Mouse (Mus musculus): Measurements from ENCODE around the gene Hivep2. TPM values are rescaled to one million over a fixed set of nuclear protein-coding genes. Genes with fewer than 3 reads are reported as not detected.
A peak's percentile ranks its signal among the peaks of the same experiment; 100 is the strongest.

Gene Hivep2
- 0.34 TPM in 1 of 2 replicates, not detected in the other for total RNA-seq (2014; fragmentation: Nextera tagmentation)
- total RNA-seq (2017): 0.16 and 0.29 TPM in 2 replicates
- not detected in 2 replicates for polyA plus RNA-seq (2012)

GRCm38 (mm10) chr10:13965974-13966829 is at the start of gene Hivep2:
Gene Hivep2, plus strand, starts transcription at chr10:13966075.
- ATAC-seq (ENCODE audit: extremely low read depth, insufficient number of reproducible peaks, low FRiP score, poor library complexity, severe bottlenecking) (no peak), DNase-seq (ENCODE audit: low spot score) (no peak)
- H3K4me3 ChIP-seq (ENCODE audit: low read depth, low read length): peak within 1 kb of the TSS; percentile 47; the same call in 1 of the 2 replicates
- peaks cover 3% of the 10 kb centered on the region; the same call in 1 of the 2 replicates for H3K4me1 ChIP-seq (ENCODE audit: insufficient read depth, low read depth, low read length)
- H3K9me3 ChIP-seq (replicated peaks): peaks cover 8% of the 10 kb centered on the region
- peaks cover 38% of the 10 kb centered on the region for H3K27me3 ChIP-seq (ENCODE audit: insufficient read depth, low read length)
- no peaks in the 10 kb centered on the region for H3K36me3 ChIP-seq (replicated peaks)
- TF ChIP-seq CTCF (IDR thresholded peaks at IDR 0.05; ENCODE audit: low read depth, low read length) (no peak), GATA1 (IDR thresholded peaks at IDR 0.05; ENCODE audit: borderline replicate concordance, low read length) (no peak), TAL1 (conservative IDR thresholded peaks at IDR 0.05; ENCODE audit: low read depth, low read length) (no peak), GATA2 (IDR thresholded peaks at IDR 0.05; ENCODE audit: borderline replicate concordance, low read depth, low read length) (no peak), POLR2AphosphoS5 (IDR thresholded peaks at IDR 0.05; ENCODE audit: insufficient replicate concordance, low read depth, low read length) (no peak)

GRCm38 (mm10) chr10:13916645-13917342 is 49.1 kb upstream of the Hivep2 start:
- TF ChIP-seq CTCF (IDR thresholded peaks at IDR 0.05; ENCODE audit: low read depth, low read length) (no peak), POLR2AphosphoS5 (IDR thresholded peaks at IDR 0.05; ENCODE audit: insufficient replicate concordance, low read depth, low read length) (no peak), GATA2 (IDR thresholded peaks at IDR 0.05; ENCODE audit: borderline replicate concordance, low read depth, low read length) (no peak), TAL1 (conservative IDR thresholded peaks at IDR 0.05; ENCODE audit: low read depth, low read length) (no peak), GATA1 (IDR thresholded peaks at IDR 0.05; ENCODE audit: borderline replicate concordance, low read length) (no peak)
- no peaks in the 10 kb centered on the region for H3K9me3 ChIP-seq (replicated peaks)
- DNase-seq (ENCODE audit: low spot score): no peak
- no peaks in the 10 kb centered on the region for H3K4me1 ChIP-seq (ENCODE audit: insufficient read depth, low read depth, low read length)
- no peak overlapping the region for H3K4me3 ChIP-seq (ENCODE audit: low read depth, low read length)
- H3K27me3 ChIP-seq (ENCODE audit: insufficient read depth, low read length): no peaks in the 10 kb centered on the region
- no peaks in the 10 kb centered on the region for H3K36me3 ChIP-seq (replicated peaks)
- no peak for ATAC-seq (ENCODE audit: extremely low read depth, insufficient number of reproducible peaks, low FRiP score, poor library complexity, severe bottlenecking)

GRCm38 (mm10) chr10:13921641-13922385 is 44.1 kb upstream of the Hivep2 start:
- no peaks in the 10 kb centered on the region for H3K36me3 ChIP-seq (replicated peaks)
- no peaks in the 10 kb centered on the region for H3K9me3 ChIP-seq (replicated peaks)
- H3K4me3 ChIP-seq (ENCODE audit: low read depth, low read length): no peak overlapping the region
- no peak for DNase-seq (ENCODE audit: low spot score)
- H3K27me3 ChIP-seq (ENCODE audit: insufficient read depth, low read length): no peaks in the 10 kb centered on the region
- no peak for TF ChIP-seq POLR2AphosphoS5 (IDR thresholded peaks at IDR 0.05; ENCODE audit: insufficient replicate concordance, low read depth, low read length)
- no peak for TF ChIP-seq TAL1 (conservative IDR thresholded peaks at IDR 0.05; ENCODE audit: low read depth, low read length)
- TF ChIP-seq GATA2 (IDR thresholded peaks at IDR 0.05; ENCODE audit: borderline replicate concordance, low read depth, low read length): no peak
- TF ChIP-seq GATA1 (IDR thresholded peaks at IDR 0.05; ENCODE audit: borderline replicate concordance, low read length): no peak
- TF ChIP-seq CTCF (IDR thresholded peaks at IDR 0.05; ENCODE audit: low read depth, low read length): no peak
- no peak for ATAC-seq (ENCODE audit: extremely low read depth, insufficient number of reproducible peaks, low FRiP score, poor library complexity, severe bottlenecking)
- no peaks in the 10 kb centered on the region for H3K4me1 ChIP-seq (ENCODE audit: insufficient read depth, low read depth, low read length)

GRCm38 (mm10) chr10:13929306-13929705 is 36.6 kb upstream of the Hivep2 start:
- H3K9me3 ChIP-seq (replicated peaks): no peaks in the 10 kb centered on the region
- no peaks in the 10 kb centered on the region for H3K27me3 ChIP-seq (ENCODE audit: insufficient read depth, low read length)
- TF ChIP-seq POLR2AphosphoS5 (IDR thresholded peaks at IDR 0.05; ENCODE audit: insufficient replicate concordance, low read depth, low read length): no peak
- no peak for TF ChIP-seq GATA2 (IDR thresholded peaks at IDR 0.05; ENCODE audit: borderline replicate concordance, low read depth, low read length)
- no peak for TF ChIP-seq CTCF (IDR thresholded peaks at IDR 0.05; ENCODE audit: low read depth, low read length)
- TF ChIP-seq GATA1 (IDR thresholded peaks at IDR 0.05; ENCODE audit: borderline replicate concordance, low read length): no peak
- no peak for TF ChIP-seq TAL1 (conservative IDR thresholded peaks at IDR 0.05; ENCODE audit: low read depth, low read length)
- H3K36me3 ChIP-seq (replicated peaks): no peaks in the 10 kb centered on the region
- H3K4me1 ChIP-seq (ENCODE audit: insufficient read depth, low read depth, low read length): no peaks in the 10 kb centered on the region
- DNase-seq (ENCODE audit: low spot score) (no peak), ATAC-seq (ENCODE audit: extremely low read depth, insufficient number of reproducible peaks, low FRiP score, poor library complexity, severe bottlenecking) (no peak)
- no peak overlapping the region for H3K4me3 ChIP-seq (ENCODE audit: low read depth, low read length)

- no peak for ATAC-seq (ENCODE audit: extremely low read depth, insufficient number of reproducible peaks, low FRiP score, poor library complexity, severe bottlenecking)
- no peaks in the 10 kb centered on the region for H3K9me3 ChIP-seq (replicated peaks)
- TF ChIP-seq CTCF (IDR thresholded peaks at IDR 0.05; ENCODE audit: low read depth, low read length) (no peak), GATA1 (IDR thresholded peaks at IDR 0.05; ENCODE audit: borderline replicate concordance, low read length) (no peak), GATA2 (IDR thresholded peaks at IDR 0.05; ENCODE audit: borderline replicate concordance, low read depth, low read length) (no peak), TAL1 (conservative IDR thresholded peaks at IDR 0.05; ENCODE audit: low read depth, low read length) (no peak), POLR2AphosphoS5 (IDR thresholded peaks at IDR 0.05; ENCODE audit: insufficient replicate concordance, low read depth, low read length) (no peak)
Observed at GRCm38 (mm10) chr10:13932147-13932546, 33.7 kb upstream of the Hivep2 start.

More at GRCm38 (mm10) chr10:13932147-13932546, 33.7 kb upstream of the Hivep2 start:
- H3K36me3 ChIP-seq (replicated peaks): no peaks in the 10 kb centered on the region
- no peaks in the 10 kb centered on the region for H3K27me3 ChIP-seq (ENCODE audit: insufficient read depth, low read length)
- no peak overlapping the region for H3K4me3 ChIP-seq (ENCODE audit: low read depth, low read length)
- DNase-seq (ENCODE audit: low spot score): no peak
- no peaks in the 10 kb centered on the region for H3K4me1 ChIP-seq (ENCODE audit: insufficient read depth, low read depth, low read length)
